Mouse (Mus musculus) lung, adult 2 months (tissue): ENCODE results near the gene Zdhhc20. TPM values are rescaled to one million over a fixed set of nuclear protein-coding genes. Genes with fewer than 3 reads are reported as not detected.
A peak's percentile ranks its signal among the peaks of the same experiment; 100 is the strongest.
"Not testable (repeated sequence)": the region's sequence is repeated elsewhere in the genome, so short reads cannot be mapped to it uniquely, and the experiment has no call there.

Experiments used
- DNase-seq: peaks from one replicate; pipeline ENCODE4 v3.0.0; 2022
- H3K4me1 ChIP-seq: fragments of 200-500 bp; 2 replicates; pipeline ENCODE4 v1.6.1; 2011; ENCODE audit warnings: low read length; ENCODE audit not compliant: control insufficient read depth, insufficient read depth
- H3K4me3 ChIP-seq: fragments of 200-500 bp; replicated peaks from 2 replicates; pipeline ENCODE3; 2011; ENCODE audit warnings: low read depth, mild to moderate bottlenecking, control low read depth, low read length; ENCODE audit errors: extremely low read depth
- CTCF ChIP-seq: fragments of 200-500 bp; IDR thresholded peaks from 2 replicates; pipeline ENCODE4 v1.5.1; 2011; ENCODE audit warnings: mild to moderate bottlenecking, low read length, control low read depth; ENCODE audit not compliant: insufficient read depth
- POLR2A ChIP-seq: fragments of 200-500 bp; IDR thresholded peaks from 2 replicates; pipeline ENCODE4 v1.6.1; 2011; ENCODE audit warnings: low read depth, mild to moderate bottlenecking, control low read depth, low read length, borderline replicate concordance; ENCODE audit errors: extremely low read depth
- WGBS: fragments of 180-500 bp; shearing (Covaris S2); methylation state at CpG from one replicate; pipeline ENCODE4 v1.1.7; 2018; 5-methylcytosine and 5-hydroxymethylcytosine counted together
- polyA plus RNA-seq: library from polyadenylated mRNA; depleted of rRNA; stranded (reverse); fragments of >200 nt; gene quantifications from 2 replicates; pipeline ENCODE4 v1.2.3, GENCODE M21; 2012

Zdhhc20 gene
- polyA plus RNA-seq, 1 experiment = 9.4 TPM

- Histone ChIP-seq H3K4me3 (no peak overlapping the region), H3K4me1 (peaks cover 24% of the 10 kb centered on the region)
- DNase-seq = no peak
- TF ChIP-seq CTCF = no peak
- no peak for TF ChIP-seq POLR2A
- 36% methylated on average over 2 of the region's 2 CpGs for WGBS
These were observed 4.0 kb downstream of the Zdhhc20 start for GRCm38 (mm10) chr14:57886032-57886431.

GRCm38 (mm10) chr14:57883341-57883740 lies 6.7 kb downstream of the Zdhhc20 start:
- no peak for TF ChIP-seq POLR2A
- TF ChIP-seq CTCF = no peak
- H3K4me1 ChIP-seq = peaks cover 27% of the 10 kb centered on the region
- no peak for DNase-seq
- H3K4me3 ChIP-seq = no peak overlapping the region
- 56% methylated on average over 3 of the region's 3 CpGs for WGBS

GRCm38 (mm10) chr14:57882720-57883119 lies 7.4 kb downstream of the Zdhhc20 start:
- 31% methylated on average over 4 of the region's 4 CpGs for WGBS
- peaks cover 25% of the 10 kb centered on the region for H3K4me1 ChIP-seq
- no peak for DNase-seq
- TF ChIP-seq CTCF (no peak), POLR2A (no peak)
- H3K4me3 ChIP-seq = no peak overlapping the region

DNA sequence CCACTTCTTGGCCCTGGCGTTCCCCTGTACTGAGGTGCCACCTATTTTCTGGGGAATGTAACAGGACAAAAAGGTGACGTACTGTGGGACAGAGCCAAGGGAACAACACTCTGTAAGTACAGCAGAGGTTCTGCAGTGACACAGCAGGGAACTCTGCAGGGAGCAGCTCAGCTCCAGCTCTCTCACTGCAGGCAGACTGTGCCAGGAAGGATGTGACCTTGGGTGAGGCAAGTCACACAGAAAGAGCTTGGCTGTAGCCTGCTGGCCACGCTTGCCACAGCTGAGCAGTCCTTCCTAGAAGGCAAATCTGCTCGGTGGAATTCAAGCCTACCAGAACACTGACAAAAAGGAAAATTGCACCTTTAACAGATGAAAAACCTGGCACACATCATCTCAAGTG lies 8.3 kb downstream of the Zdhhc20 start:
- peaks cover 25% of the 10 kb centered on the region for H3K4me1 ChIP-seq
- WGBS = 23% methylated on average over 4 of the region's 4 CpGs
- no peak for TF ChIP-seq POLR2A
- TF ChIP-seq CTCF = peak; percentile 47; the same call in 1 of the 2 replicates
- DNase-seq = peak; percentile 46
- H3K4me3 ChIP-seq = no peak overlapping the region

DNA sequence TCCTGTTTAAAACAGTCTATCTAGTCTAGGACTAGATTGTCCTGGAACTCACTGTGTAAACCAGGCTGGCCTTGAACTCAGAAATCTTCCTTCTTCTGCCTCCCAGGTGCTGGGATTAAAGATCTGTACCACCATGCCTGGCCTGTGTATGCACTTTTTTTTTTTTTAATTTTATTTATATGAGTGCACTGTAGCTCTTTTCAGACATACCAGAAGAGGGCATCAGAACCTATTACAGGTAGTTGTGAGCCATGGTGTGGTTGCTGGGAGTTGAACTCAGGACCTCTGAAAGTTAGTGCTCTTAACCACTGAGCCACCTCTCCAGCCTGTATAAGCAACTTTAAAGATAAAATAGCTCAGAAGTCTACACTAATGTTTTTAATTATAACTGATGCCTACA lies 9.0 kb downstream of the Zdhhc20 start:
- H3K4me3 ChIP-seq = no peak overlapping the region
- H3K4me1 ChIP-seq = peaks cover 25% of the 10 kb centered on the region
- no peak for TF ChIP-seq CTCF
- no peak for TF ChIP-seq POLR2A
- DNase-seq = no peak

- DNase-seq = no peak
- WGBS = 74% methylated on average over 9 of the region's 9 CpGs
- no peak for TF ChIP-seq POLR2A
- no peak for TF ChIP-seq CTCF
- peaks cover 18% of the 10 kb centered on the region for H3K4me1 ChIP-seq
- no peak overlapping the region for H3K4me3 ChIP-seq
These were observed 12.2 kb downstream of the Zdhhc20 start for GRCm38 (mm10) chr14:57877921-57878320.

GRCm38 (mm10) chr14:57866676-57867276 lies 23.3 kb downstream of the Zdhhc20 start:
- no peak for DNase-seq
- Histone ChIP-seq H3K4me1 (no peaks in the 10 kb centered on the region; the same call in 1 of the 2 replicates), H3K4me3 (no peak overlapping the region)
- 87% methylated on average over 3 of the region's 3 CpGs for WGBS
- TF ChIP-seq POLR2A (no peak), CTCF (no peak)

- no peak for DNase-seq
- TF ChIP-seq CTCF (no peak), POLR2A (no peak)
- WGBS = 78% methylated on average over 3 of the region's 3 CpGs
- Histone ChIP-seq H3K4me3 (no peak overlapping the region), H3K4me1 (no peaks in the 10 kb centered on the region; the same call in 1 of the 2 replicates)
These were observed 24.8 kb downstream of the Zdhhc20 start for GRCm38 (mm10) chr14:57865256-57865655.

GRCm38 (mm10) chr14:57863129-57863528 lies 26.9 kb downstream of the Zdhhc20 start:
- WGBS = 38% methylated on average over 2 of the region's 2 CpGs
- no peak for DNase-seq
- Histone ChIP-seq H3K4me1 (no peaks in the 10 kb centered on the region; the same call in none of the 2 replicates), H3K4me3 (no peak overlapping the region)
- no peak for TF ChIP-seq CTCF
- TF ChIP-seq POLR2A = no peak

GRCm38 (mm10) chr14:57861987-57862412 lies 28.1 kb downstream of the Zdhhc20 start:
- DNase-seq = no peak
- H3K4me3 ChIP-seq = no peak overlapping the region
- TF ChIP-seq CTCF = no peak
- TF ChIP-seq POLR2A = no peak
- 79% methylated on average over 4 of the region's 4 CpGs for WGBS
- H3K4me1 ChIP-seq = no peaks in the 10 kb centered on the region; the same call in none of the 2 replicates

GRCm38 (mm10) chr14:57859520-57859919 lies 30.6 kb downstream of the Zdhhc20 start:
- no peak for DNase-seq
- no peak for TF ChIP-seq CTCF
- no peak for TF ChIP-seq POLR2A
- Histone ChIP-seq H3K4me1 (no peaks in the 10 kb centered on the region; the same call in none of the 2 replicates), H3K4me3 (no peak overlapping the region)

DNA sequence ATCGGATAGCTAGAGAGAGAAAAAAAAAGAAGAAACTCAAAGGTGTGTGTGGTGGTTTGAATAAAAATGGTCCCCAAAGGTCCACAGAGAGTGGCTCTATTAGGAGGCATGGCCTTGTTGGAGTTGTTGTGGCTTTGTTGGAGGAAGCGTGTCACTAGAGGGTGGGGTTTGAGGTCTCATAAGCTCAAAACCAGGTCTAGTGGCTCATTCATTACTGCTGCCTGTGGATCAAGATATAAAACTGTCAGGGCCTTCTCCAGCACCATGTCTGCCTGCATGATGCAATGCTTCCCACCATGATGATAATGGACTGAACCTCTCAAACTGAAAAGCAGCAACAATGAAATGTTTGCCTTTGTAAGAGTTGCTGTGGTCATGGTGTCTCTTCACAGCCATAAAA lies 31.5 kb downstream of the Zdhhc20 start:
- 98% methylated on average over 2 of the region's 2 CpGs for WGBS
- TF ChIP-seq POLR2A (no peak), CTCF (no peak)
- no peak for DNase-seq
- Histone ChIP-seq H3K4me1 (no peaks in the 10 kb centered on the region; the same call in none of the 2 replicates), H3K4me3 (no peak overlapping the region)

DNA sequence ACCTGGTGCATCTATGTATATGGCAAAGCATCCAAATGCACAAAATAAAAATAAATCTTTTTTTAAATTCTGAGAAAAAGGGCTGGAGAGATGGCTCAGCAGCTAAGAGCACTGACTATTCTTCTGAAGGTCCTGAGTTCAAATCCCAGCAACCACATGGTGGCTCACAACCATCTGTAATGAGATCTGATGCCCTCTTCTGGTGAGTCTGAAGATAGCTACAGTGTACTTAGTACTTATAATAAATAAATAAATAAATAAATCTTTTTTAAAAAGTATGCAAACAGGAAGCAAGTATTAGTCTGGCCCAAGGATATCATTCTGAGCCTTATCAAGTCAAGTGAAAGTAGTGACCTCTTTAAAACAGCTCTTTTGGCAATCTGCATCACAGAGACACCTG lies 34.0 kb downstream of the Zdhhc20 start:
- not testable (repeated sequence) for H3K4me1 ChIP-seq, DNase-seq, H3K4me3 ChIP-seq
